Mouse (Mus musculus) hindbrain, embryonic 14.5 days (tissue): ENCODE data around the gene Tln2. TPM values are rescaled to one million over a fixed set of nuclear protein-coding genes. Genes with fewer than 3 reads are reported as not detected.

Source experiments
- ATAC-seq: fragments of 200-750 bp; cut with Nextera tagmentation; 2 replicates; pipeline ENCODE4 v1.8.0; 2017; ENCODE audit warnings: moderate number of reproducible peaks, mild to moderate bottlenecking, moderate TSS enrichment, moderate library complexity; ENCODE audit not compliant: low FRiP score
- DNase-seq: peaks from one replicate; pipeline ENCODE4 v3.0.0-alpha.2; 2015; ENCODE audit warnings: low spot score
- H3K27ac ChIP-seq: fragments of 300-500 bp; sonication (generic); 2 replicates; pipeline ENCODE4 v1.5.1; 2014; ENCODE audit warnings: mild to moderate bottlenecking, moderate library complexity
- H3K27me3 ChIP-seq: fragments of 300-500 bp; sonication (generic); 2 replicates; pipeline ENCODE4 v1.6.1; 2014; ENCODE audit warnings: mild to moderate bottlenecking, low read length, mixed read lengths; ENCODE audit not compliant: control insufficient read depth, insufficient read depth
- H3K36me3 ChIP-seq: fragments of 300-500 bp; sonication (generic); replicated peaks from 2 replicates; pipeline ENCODE4 v1.6.1; 2014; ENCODE audit not compliant: control insufficient read depth, insufficient read depth
- H3K4me1 ChIP-seq: fragments of 300-500 bp; sonication (generic); replicated peaks from 2 replicates; pipeline ENCODE4 v1.6.1; 2014; ENCODE audit warnings: antibody characterized with exemption, low read length, mixed read lengths; ENCODE audit not compliant: control insufficient read depth, insufficient read depth
- H3K4me2 ChIP-seq: fragments of 300-500 bp; sonication (generic); replicated peaks from 2 replicates; pipeline ENCODE4 v1.6.1; 2014; ENCODE audit warnings: mild to moderate bottlenecking, moderate library complexity
- H3K4me3 ChIP-seq: fragments of 300-500 bp; sonication (generic); replicated peaks from 2 replicates; pipeline ENCODE4 v1.5.1; 2014; ENCODE audit warnings: mild to moderate bottlenecking, low read length
- H3K9ac ChIP-seq: fragments of 300-500 bp; sonication (generic); 2 replicates; pipeline ENCODE4 v1.6.1; 2014
- H3K9me3 ChIP-seq: fragments of 300-500 bp; sonication (generic); 2 replicates; pipeline ENCODE4 v1.6.1; 2016; ENCODE audit warnings: low read length; ENCODE audit not compliant: control insufficient read depth
- WGBS: fragments of 180-500 bp; shearing (Covaris S2); extraction: QIAGEN DNeasy Blood & Tissue Kit; methylation state at CpG from one replicate; pipeline ENCODE4 v1.1.7; 2014; 5-methylcytosine and 5-hydroxymethylcytosine counted together
- polyA plus RNA-seq: library from polyadenylated mRNA; unstranded; fragments of >200 nt; fragmentation: Nextera tagmentation; extraction: Ambion mirVana; gene quantifications from 2 replicates; pipeline ENCODE4 v1.2.1, GENCODE M21; 2014

Gene Tln2
- polyA plus RNA-seq, 1 experiment from 2014 or later, result 41.5 TPM

DNA sequence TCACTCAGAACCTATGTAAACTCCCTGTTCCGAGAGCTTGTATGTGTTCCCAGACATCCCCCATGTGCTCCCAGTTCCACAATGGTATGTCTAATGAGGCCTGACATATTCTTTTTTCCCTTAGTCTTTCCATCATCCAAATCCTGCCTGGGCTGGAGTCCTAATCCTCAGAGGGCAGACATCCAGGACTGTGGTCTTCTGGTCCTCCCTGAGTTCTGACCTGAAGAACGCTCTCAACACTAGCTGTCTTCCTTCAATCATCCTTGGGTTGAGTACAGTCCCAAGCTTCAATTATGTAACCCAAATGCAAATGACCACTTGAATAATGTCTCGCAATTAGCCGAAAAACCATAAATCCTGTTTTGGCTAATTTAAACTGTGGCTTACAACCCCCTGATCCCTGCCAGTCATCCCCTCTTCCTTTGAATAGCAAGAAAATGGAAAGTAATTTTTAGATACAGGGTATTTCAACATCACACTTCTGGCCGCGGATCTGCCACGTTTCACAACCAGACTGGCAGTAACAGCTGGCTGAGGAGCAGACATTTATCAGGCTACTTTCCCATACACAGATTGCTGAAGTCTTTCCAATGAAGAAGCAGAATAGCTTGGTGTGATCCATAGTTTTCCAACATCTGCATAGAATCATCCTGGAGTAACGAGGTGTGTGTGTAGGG lies 65.5 kb downstream of the Tln2 start:
- ATAC-seq (no peak), DNase-seq (no peak)
- 88% methylated on average over 8 of the region's 8 CpGs for WGBS
- H3K27me3 ChIP-seq, result no peaks in the 10 kb centered on the region
- H3K4me3 ChIP-seq, result no peak overlapping the region
- no peak overlapping the region for H3K9ac ChIP-seq
- H3K4me1 ChIP-seq, result peaks cover 10% of the 10 kb centered on the region
- no peaks in the 10 kb centered on the region for H3K36me3 ChIP-seq
- no peak overlapping the region for H3K27ac ChIP-seq
- H3K9me3 ChIP-seq, result no peaks in the 10 kb centered on the region
- no peak overlapping the region for H3K4me2 ChIP-seq

DNA sequence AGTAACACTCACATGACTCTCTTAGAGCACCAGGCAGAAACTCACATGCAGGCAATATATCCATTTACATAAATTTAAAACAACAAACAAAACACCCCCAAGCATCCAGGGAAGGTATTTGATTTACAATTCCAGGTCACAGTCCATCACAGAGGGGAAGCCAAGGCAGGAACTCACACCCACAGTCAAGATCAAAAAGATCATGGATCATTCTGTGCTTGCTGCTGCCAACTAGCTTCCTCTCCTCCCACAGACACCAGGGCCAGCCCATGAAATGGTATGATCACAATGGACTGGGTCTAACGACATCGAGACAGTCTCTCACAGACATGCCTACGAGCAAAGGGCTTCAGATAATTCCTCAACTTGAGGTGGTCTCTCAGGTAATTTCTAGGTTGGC lies 70.1 kb downstream of the Tln2 start:
- no peaks in the 10 kb centered on the region for H3K36me3 ChIP-seq
- DNase-seq, result no peak
- WGBS, result 84% methylated on average over 3 of the region's 3 CpGs

DNA sequence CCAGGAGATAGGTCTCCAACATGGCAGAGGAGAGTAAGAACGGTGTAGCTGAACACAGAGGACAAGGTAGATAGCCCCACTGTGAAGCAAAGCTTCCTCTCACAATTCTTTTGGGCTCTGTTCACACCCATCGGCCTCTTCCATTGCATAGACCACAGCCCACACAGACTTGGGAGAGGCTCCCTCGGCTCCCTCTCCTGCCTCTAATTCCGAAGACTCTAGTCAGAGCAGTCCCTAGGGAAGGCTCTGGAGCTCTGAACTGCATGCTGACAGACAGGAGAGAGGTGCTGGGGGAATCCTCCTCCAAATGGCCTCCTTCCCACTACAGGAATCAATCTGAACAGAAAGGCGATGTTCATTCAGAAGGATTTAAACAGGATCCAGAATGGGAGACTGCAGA lies 72.9 kb downstream of the Tln2 start:
- Histone ChIP-seq H3K9me3 (no peaks in the 10 kb centered on the region), H3K4me1 (peaks cover 8% of the 10 kb centered on the region; the same call in 1 of the 2 replicates), H3K27ac (no peak overlapping the region), H3K4me2 (no peak overlapping the region), H3K9ac (no peak overlapping the region), H3K27me3 (no peaks in the 10 kb centered on the region), H3K4me3 (no peak overlapping the region), H3K36me3 (no peaks in the 10 kb centered on the region)
- no peak for ATAC-seq
- no peak for DNase-seq
- WGBS, result 69% methylated on average over 5 of the region's 5 CpGs

More for the DNA sequence above, 70.1 kb downstream of the Tln2 start:
- Histone ChIP-seq H3K4me3 (no peak overlapping the region), H3K27me3 (no peaks in the 10 kb centered on the region), H3K4me1 (no peaks in the 10 kb centered on the region), H3K4me2 (no peak overlapping the region), H3K9me3 (no peaks in the 10 kb centered on the region), H3K9ac (no peak overlapping the region), H3K27ac (no peak overlapping the region)
- no peak for ATAC-seq

DNA sequence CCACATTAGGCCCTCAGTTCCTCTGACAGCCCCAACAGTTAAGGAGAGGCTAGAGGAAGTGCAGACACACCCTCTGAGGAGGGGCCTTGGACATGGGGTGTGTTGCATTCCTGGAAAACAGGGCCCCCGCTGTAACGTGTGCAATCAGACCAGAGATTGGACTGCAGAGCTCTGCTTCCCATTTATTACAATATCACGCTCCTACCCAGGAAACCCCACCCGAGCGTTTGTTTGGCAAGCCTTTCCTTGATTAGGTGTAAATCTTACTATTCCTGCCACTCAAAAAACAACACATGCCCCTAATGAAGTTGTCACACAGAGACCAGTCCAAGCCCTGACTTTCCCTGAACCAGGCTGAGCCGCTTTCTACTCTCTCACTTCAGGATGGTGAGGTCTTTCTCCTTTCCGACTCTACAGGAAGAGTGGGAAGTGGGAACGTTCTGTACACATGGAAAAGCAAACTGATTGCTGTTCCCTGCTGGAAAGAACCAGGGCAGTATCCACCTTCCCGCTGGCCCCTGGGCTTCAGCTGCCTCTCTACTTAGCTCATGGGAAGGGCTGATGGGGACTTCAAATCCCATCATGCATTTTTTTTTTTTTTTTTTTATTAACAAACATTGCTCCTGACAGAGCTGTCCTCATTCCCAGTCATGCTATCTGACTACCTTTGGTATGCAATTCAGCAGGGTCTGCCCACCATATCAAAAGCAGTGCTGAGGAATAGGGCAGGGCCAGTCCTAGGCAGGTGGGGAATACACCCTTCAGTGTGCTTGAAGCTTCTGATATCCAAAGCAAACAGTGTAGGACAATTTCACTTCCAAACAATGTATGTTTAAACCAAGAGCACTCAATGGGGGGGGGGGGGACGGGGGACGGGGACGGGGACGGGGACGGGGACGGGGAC lies 74.1 kb downstream of the Tln2 start:
- H3K9me3 ChIP-seq, result no peaks in the 10 kb centered on the region
- no peak overlapping the region for H3K9ac ChIP-seq
- ATAC-seq (no peak), DNase-seq (no peak)
- 89% methylated on average over 15 of the region's 15 CpGs for WGBS
- peaks cover 8% of the 10 kb centered on the region; the same call in 1 of the 2 replicates for H3K4me1 ChIP-seq
- no peak overlapping the region for H3K27ac ChIP-seq
- no peak overlapping the region for H3K4me3 ChIP-seq
- no peak overlapping the region for H3K4me2 ChIP-seq
- H3K36me3 ChIP-seq, result no peaks in the 10 kb centered on the region
- H3K27me3 ChIP-seq, result no peaks in the 10 kb centered on the region

DNA sequence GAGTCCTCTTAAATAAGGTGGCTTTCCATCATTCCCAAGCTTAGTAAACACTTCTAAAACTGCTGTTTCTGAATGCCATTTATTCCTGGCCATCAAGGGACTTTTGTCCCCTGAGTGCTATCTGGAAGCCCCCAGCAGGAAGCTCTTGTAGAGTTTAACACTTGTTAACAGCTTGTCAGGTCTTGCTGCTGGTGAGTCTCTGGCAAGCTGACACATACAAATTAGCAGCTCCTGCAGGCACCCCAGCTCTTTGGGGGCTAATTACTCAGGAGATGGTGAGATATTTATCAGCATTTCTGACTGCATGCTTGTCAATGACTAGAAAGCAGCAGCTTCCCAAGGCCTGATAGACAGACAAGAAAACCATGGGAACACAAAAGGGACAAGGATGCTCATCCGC lies 77.2 kb downstream of the Tln2 start:
- no peak for ATAC-seq

DNA sequence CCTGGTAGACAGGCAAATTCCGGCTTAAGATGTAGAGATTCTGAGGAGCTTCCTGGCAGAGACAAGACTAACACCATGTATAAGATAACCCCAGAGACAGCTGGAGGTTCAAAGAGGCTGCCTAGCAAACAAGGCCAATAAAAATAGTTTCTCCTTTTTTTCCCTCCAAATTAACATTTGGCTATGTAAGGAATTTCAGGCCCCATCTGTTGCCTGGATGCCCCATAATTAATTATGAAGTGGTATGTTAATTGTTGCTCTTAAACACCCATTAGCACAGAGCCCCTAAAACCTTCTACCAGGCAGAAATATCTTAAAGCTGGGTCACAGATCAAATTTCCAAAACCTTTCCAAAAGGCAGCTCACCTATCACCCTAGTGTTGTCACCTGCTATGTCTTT lies 77.7 kb downstream of the Tln2 start:
- WGBS, result 58% methylated on average over 1 of the region's 1 CpGs
- DNase-seq (no peak), ATAC-seq (no peak)
- H3K27ac ChIP-seq, result no peak overlapping the region
- H3K4me1 ChIP-seq, result peaks cover 8% of the 10 kb centered on the region; the same call in 1 of the 2 replicates
- H3K36me3 ChIP-seq, result no peaks in the 10 kb centered on the region
- H3K27me3 ChIP-seq, result no peaks in the 10 kb centered on the region
- H3K4me3 ChIP-seq, result no peak overlapping the region
- H3K9me3 ChIP-seq, result no peaks in the 10 kb centered on the region
- no peak overlapping the region for H3K4me2 ChIP-seq
- H3K9ac ChIP-seq, result no peak overlapping the region

More for the DNA sequence above, 77.2 kb downstream of the Tln2 start:
- DNase-seq, result no peak
- Histone ChIP-seq H3K36me3 (no peaks in the 10 kb centered on the region), H3K9me3 (no peaks in the 10 kb centered on the region), H3K27me3 (no peaks in the 10 kb centered on the region), H3K4me2 (no peak overlapping the region), H3K4me1 (peaks cover 8% of the 10 kb centered on the region; the same call in 1 of the 2 replicates), H3K4me3 (no peak overlapping the region), H3K9ac (no peak overlapping the region), H3K27ac (no peak overlapping the region)
- 59% methylated on average over 1 of the region's 1 CpGs for WGBS

DNA sequence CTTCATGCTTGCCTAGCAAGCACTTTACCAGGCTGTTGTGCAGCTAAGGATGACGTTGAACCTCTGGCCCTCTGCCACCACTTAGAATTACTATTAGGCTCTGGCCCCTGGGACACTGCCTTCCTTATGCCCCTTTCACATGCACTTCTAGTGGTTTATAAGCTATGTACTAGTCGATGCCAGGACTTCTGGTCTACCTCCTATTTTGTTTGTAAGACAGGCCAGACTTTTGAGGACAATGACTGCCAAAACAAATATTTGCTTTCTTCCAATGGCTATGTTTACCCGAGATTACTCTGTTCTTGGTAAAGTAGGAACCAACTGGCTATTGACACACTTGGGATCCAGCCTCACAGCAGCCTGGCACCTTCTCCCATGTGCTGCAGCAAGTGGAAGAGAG lies 82.1 kb downstream of the Tln2 start:
- H3K4me1 ChIP-seq, result peaks cover 6% of the 10 kb centered on the region; the same call in 1 of the 2 replicates
- H3K4me2 ChIP-seq, result no peak overlapping the region
- ATAC-seq, result no peak
- H3K9me3 ChIP-seq, result no peaks in the 10 kb centered on the region
- no peak overlapping the region for H3K4me3 ChIP-seq
- H3K9ac ChIP-seq, result no peak overlapping the region
- no peaks in the 10 kb centered on the region for H3K36me3 ChIP-seq
- no peak overlapping the region for H3K27ac ChIP-seq
- no peak for DNase-seq
- no peaks in the 10 kb centered on the region for H3K27me3 ChIP-seq
- WGBS, result 81% methylated on average over 3 of the region's 3 CpGs

DNA sequence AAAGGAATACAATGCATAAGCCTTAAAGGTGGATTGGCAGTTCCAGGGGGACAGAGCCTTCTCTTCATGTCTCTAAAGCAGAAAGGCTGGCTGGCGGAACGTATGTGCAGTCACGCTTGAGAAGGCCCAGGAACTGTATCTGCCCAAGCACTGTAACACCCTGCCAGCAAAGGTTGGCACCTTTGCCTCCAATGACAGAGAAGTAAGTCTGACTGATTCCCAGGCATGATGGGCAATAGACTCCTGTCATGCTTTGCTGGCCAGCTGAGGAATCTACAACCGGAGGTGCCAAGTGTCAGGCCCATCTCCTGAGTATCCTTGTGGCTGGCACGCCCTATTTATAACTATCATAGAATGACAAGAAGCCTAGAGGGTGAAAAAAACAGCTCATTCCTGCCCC lies 83.3 kb downstream of the Tln2 start:
- no peak for ATAC-seq
- 94% methylated on average over 5 of the region's 5 CpGs for WGBS
- no peak overlapping the region for H3K27ac ChIP-seq
- H3K4me3 ChIP-seq, result no peak overlapping the region
- no peak overlapping the region for H3K4me2 ChIP-seq
- H3K27me3 ChIP-seq, result no peaks in the 10 kb centered on the region
- H3K36me3 ChIP-seq, result no peaks in the 10 kb centered on the region
- H3K9ac ChIP-seq, result no peak overlapping the region
- no peaks in the 10 kb centered on the region for H3K4me1 ChIP-seq
- H3K9me3 ChIP-seq, result no peaks in the 10 kb centered on the region
- no peak for DNase-seq

DNA sequence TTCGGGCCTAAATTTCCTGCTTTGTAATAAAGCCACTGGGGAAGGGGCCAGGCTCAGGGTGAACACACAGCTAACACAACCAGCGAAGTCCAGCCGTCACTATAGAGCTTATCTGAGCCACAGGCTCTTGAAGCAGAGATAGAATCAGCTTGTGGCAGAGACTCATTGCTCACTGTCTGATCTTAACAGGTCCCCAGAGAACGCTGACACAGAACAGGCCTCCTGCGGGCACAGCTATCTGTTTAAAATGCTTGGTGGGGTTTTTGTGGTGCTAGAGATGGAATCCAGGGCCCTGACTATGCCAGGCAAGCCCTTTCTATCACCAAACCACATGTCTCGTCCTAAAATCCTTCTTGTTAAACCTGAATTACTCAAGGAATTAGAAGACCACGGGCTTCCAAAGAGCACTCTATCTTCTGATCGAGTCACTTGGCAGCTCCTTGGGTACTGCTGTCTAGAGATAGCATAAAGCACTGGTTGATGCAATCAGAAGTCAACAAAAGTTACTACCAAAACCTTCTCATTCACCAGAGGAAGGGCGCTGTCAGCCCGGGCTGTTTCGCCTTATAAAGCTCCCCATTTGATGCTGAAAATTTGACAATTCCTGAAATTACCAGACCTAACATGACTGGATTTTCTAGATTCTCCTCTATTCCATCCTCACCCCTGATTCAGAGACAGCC lies 95.9 kb downstream of the Tln2 start:
- H3K9me3 ChIP-seq, result no peaks in the 10 kb centered on the region
- H3K27me3 ChIP-seq, result no peaks in the 10 kb centered on the region
- H3K4me1 ChIP-seq, result peaks cover 6% of the 10 kb centered on the region
- no peak overlapping the region for H3K9ac ChIP-seq
- H3K4me3 ChIP-seq, result no peak overlapping the region
- no peak overlapping the region for H3K27ac ChIP-seq
- no peaks in the 10 kb centered on the region for H3K36me3 ChIP-seq
- no peak overlapping the region for H3K4me2 ChIP-seq
- 71% methylated on average over 11 of the region's 11 CpGs for WGBS
- ATAC-seq (no peak), DNase-seq (no peak)
